In genomic region chr5:93149969-93150777, GRCm38 (mm10) we compare ENCODE assay signal across 8 mouse cellular contexts. TPM values are rescaled to one million over a fixed set of nuclear protein-coding genes. Genes with fewer than 3 reads are reported as not detected.
A peak's percentile ranks its signal among the peaks of the same experiment; 100 is the strongest.
DNase-seq lines count a peak whose midpoint lies in the region; ATAC-seq and TF ChIP-seq lines count a peak whose summit lies in the region.
"Had no signal": no experiment of that assay in that cellular context is flagged by ENCODE, and none has a peak within 500 bp of the region (broad histone marks: within the 10 kb centered on the region; RNA-seq: fewer than 3 reads in every experiment).

No protein-coding gene starts in this region.

- 36% methylated on average over 12 of the region's 12 CpGs for WGBS in liver, adult 2 months
- WGBS in liver, embryonic 11.5 days: 62% methylated on average over 12 of the region's 12 CpGs
- WGBS in heart, embryonic 16.5 days: 36% methylated on average over 12 of the region's 12 CpGs
- WGBS in macrophage (ENCODE audit: missing documents): 78% methylated on average over 12 of the region's 12 CpGs

- H3K9me3 ChIP-seq in liver, embryonic 11.5 days (ENCODE audit: control insufficient read depth, low read length): no peaks in the 10 kb centered on the region
- no peaks in the 10 kb centered on the region for H3K9me3 ChIP-seq in heart, embryonic 16.5 days (replicated peaks; ENCODE audit: control insufficient read depth, low read length)
- H3K9me3 ChIP-seq: embryonic facial prominence, embryonic 13.5 days had no signal

- no peak overlapping the region for H3K4me2 ChIP-seq in liver, embryonic 11.5 days
- peak overlapping the region; percentile 11 for H3K4me2 ChIP-seq in heart, embryonic 16.5 days (ENCODE audit: low read depth, low read length)
- H3K4me2 ChIP-seq: embryonic facial prominence, embryonic 13.5 days had no signal

- no peaks in the 10 kb centered on the region for H3K27me3 ChIP-seq in liver, adult 2 months (ENCODE audit: control insufficient read depth, insufficient read depth, low read length)
- H3K27me3 ChIP-seq in liver, embryonic 11.5 days (replicated peaks; ENCODE audit: control insufficient read depth, insufficient read depth, low read length): no peaks in the 10 kb centered on the region
- H3K27me3 ChIP-seq in heart, embryonic 16.5 days (ENCODE audit: control insufficient read depth, insufficient read depth, low read length): no peaks in the 10 kb centered on the region
- H3K27me3 ChIP-seq: embryonic facial prominence, embryonic 13.5 days had no signal

- H3K79me2 ChIP-seq in liver, adult 2 months (ENCODE audit: control insufficient read depth, insufficient read depth, low read length): no peaks in the 10 kb centered on the region
- H3K79me2 ChIP-seq in macrophage (ENCODE audit: inconsistent target): no peaks in the 10 kb centered on the region

- H3K4me1 ChIP-seq in liver, adult 2 months (ENCODE audit: control insufficient read depth, insufficient read depth, low read length): peaks cover 10% of the 10 kb centered on the region; the same call in 1 of the 2 replicates
- peaks cover 40% of the 10 kb centered on the region for H3K4me1 ChIP-seq in liver, embryonic 11.5 days (replicated peaks; ENCODE audit: control insufficient read depth, insufficient read depth, low read length)
- peaks cover 40% of the 10 kb centered on the region for H3K4me1 ChIP-seq in heart, embryonic 16.5 days (ENCODE audit: control insufficient read depth, insufficient read depth, low read length)

- no peak for ATAC-seq in liver, embryonic 11.5 days (replicated peaks; ENCODE audit: low FRiP score)
- no peak for ATAC-seq in heart, embryonic 16.5 days (replicated peaks; ENCODE audit: extremely low read depth, insufficient read depth, low FRiP score)

- DNase-seq in liver, adult 2 months (ENCODE audit: extremely low read depth, low read depth, low spot score): peak; percentile 82
- DNase-seq in liver, embryonic 11.5 days (ENCODE audit: low spot score): no peak
- DNase-seq in brain, adult 2 months (ENCODE audit: low read depth, low spot score): peak; percentile 51
- no peak for DNase-seq in layer of hippocampus, postnatal 10 days (ENCODE audit: low spot score in 2 of 2)
- DNase-seq in B cell, adult 2 months: no peak

- no peak for TF ChIP-seq POLR2A in liver, adult 2 months (IDR thresholded peaks at IDR 0.05; ENCODE audit: extremely low read depth, insufficient read depth, low read length)

- peak overlapping the region; percentile 62 for H3K27ac ChIP-seq in liver, adult 2 months (replicated peaks; ENCODE audit: insufficient read depth, low read depth, low read length)
- H3K27ac ChIP-seq in liver, embryonic 11.5 days (ENCODE audit: low read depth, low read length): no peak overlapping the region
- H3K27ac ChIP-seq in heart, embryonic 16.5 days (ENCODE audit: low read length): peak overlapping the region; percentile 60
- H3K27ac ChIP-seq in macrophage: peak overlapping the region; percentile 15

- no peaks in the 10 kb centered on the region; the same call in 1 of the 2 replicates for H3K36me3 ChIP-seq in liver, adult 2 months (ENCODE audit: control insufficient read depth, insufficient read depth, low read length)
- peaks cover 5% of the 10 kb centered on the region for H3K36me3 ChIP-seq in liver, embryonic 11.5 days (ENCODE audit: control insufficient read depth, insufficient read depth, low read length)
- H3K36me3 ChIP-seq in heart, embryonic 16.5 days (ENCODE audit: control insufficient read depth, insufficient read depth): peaks cover 10% of the 10 kb centered on the region; the same call in 1 of the 2 replicates
- H3K36me3 ChIP-seq in macrophage (ENCODE audit: inconsistent target): no peaks in the 10 kb centered on the region

- no peak for TF ChIP-seq CTCF in liver, adult 2 months (IDR thresholded peaks at IDR 0.05; ENCODE audit: low read depth, low read length)

- H3K4me3 ChIP-seq in liver, adult 2 months (ENCODE audit: insufficient read depth, low read depth, low read length): no peak overlapping the region
- no peak overlapping the region for H3K4me3 ChIP-seq in liver, embryonic 11.5 days (ENCODE audit: low read depth, low read length)
- no peak overlapping the region for H3K4me3 ChIP-seq in heart, embryonic 16.5 days (ENCODE audit: low read length)
- no peak overlapping the region for H3K4me3 ChIP-seq in macrophage (ENCODE audit: inconsistent target)
- H3K4me3 ChIP-seq: embryonic facial prominence, embryonic 13.5 days had no signal

- 0 out of 2 replicates have a peak overlapping the region, but pooled peaks have one; percentile 8 for H3K9ac ChIP-seq in liver, adult 2 months (ENCODE audit: low read depth, low read length)
- H3K9ac ChIP-seq in liver, embryonic 11.5 days (ENCODE audit: low read depth, low read length): no peak overlapping the region
- peak overlapping the region; percentile 36; the same call in 1 of the 2 replicates for H3K9ac ChIP-seq in heart, embryonic 16.5 days (ENCODE audit: low read length)
- H3K9ac ChIP-seq: embryonic facial prominence, embryonic 13.5 days had no signal

RNA-seq across cellular contexts. Expression of gene Ccni, which starts 56.1 kb away (rescaled TPM):
- total RNA-seq in liver, adult 2 months (2014; rRNA removed): 68.0 and 77.9 TPM in 2 replicates
- polyA plus RNA-seq in liver, adult 2 months (2012; rRNA removed): 56.4 and 70.4 TPM in 2 replicates
- 67.8 and 69.4 TPM in 2 replicates for polyA plus RNA-seq in liver, embryonic 11.5 days (2014; fragmentation: Nextera tagmentation; extraction: Ambion mirVana)
- 79.2 and 84.1 TPM in 2 replicates for polyA plus RNA-seq in heart, embryonic 16.5 days (2015; fragmentation: Nextera tagmentation; extraction: Ambion mirVana)
- total RNA-seq in macrophage (2018; cell fraction: chromatin; rRNA removed): 10 to 100 TPM; 22.9 to 71.5 (median 44.0) TPM
- 100 to 1,000 TPM in 25 of 26 experiments, 10 to 100 TPM in 1; 92.7 to 174 (median 124) TPM for total RNA-seq in macrophage (2018; cell fraction: cytosol; rRNA removed)
- total RNA-seq in macrophage (2018; cell fraction: nucleus; rRNA removed): 10 to 100 TPM; 42.4 to 80.2 (median 60.2) TPM
- 104 to 136 TPM (median 120 TPM) in 3 replicates for polyA plus RNA-seq in macrophage (2018)
- 100 to 1,000 TPM; 358 to 363 TPM for total RNA-seq in layer of hippocampus, postnatal 10 days (2021)

RNA-seq across cellular contexts. Expression of gene 2010109A12Rik, which starts 56.1 kb away (rescaled TPM):
- total RNA-seq in liver, adult 2 months (2014; rRNA removed): 0.13 and 0.28 TPM in 2 replicates
- polyA plus RNA-seq in liver, adult 2 months (2012; rRNA removed): not detected in 2 replicates
- polyA plus RNA-seq in liver, embryonic 11.5 days (2014; fragmentation: Nextera tagmentation; extraction: Ambion mirVana): 1.4 and 2.2 TPM in 2 replicates
- 1.4 and 2.0 TPM in 2 replicates for polyA plus RNA-seq in heart, embryonic 16.5 days (2015; fragmentation: Nextera tagmentation; extraction: Ambion mirVana)
- 1 to 10 TPM in 20 of 26 experiments, under 1 TPM in 1, not detected in 5; 0.75 to 4.9 (median 2.2) TPM for total RNA-seq in macrophage (2018; cell fraction: chromatin; rRNA removed)
- total RNA-seq in macrophage (2018; cell fraction: cytosol; rRNA removed): under 1 TPM in 5 of 26 experiments, not detected in 21; 0.17 to 0.69 (median 0.29) TPM
- 10 to 100 TPM in 1 of 26 experiments, 1 to 10 TPM in 19, under 1 TPM in 6; 0.61 to 29.4 (median 1.8) TPM for total RNA-seq in macrophage (2018; cell fraction: nucleus; rRNA removed)
- polyA plus RNA-seq in macrophage (2018): not detected in 3 replicates
- total RNA-seq in layer of hippocampus, postnatal 10 days (2021): 1 to 10 TPM in 1 of 2 experiments, under 1 TPM in 1; 0.87 to 1.1 TPM

RNA-seq across cellular contexts. Expression of gene Sept11, which starts 56.9 kb away (rescaled TPM):
- total RNA-seq in liver, adult 2 months (2014; rRNA removed): 7.1 and 10.7 TPM in 2 replicates
- 7.3 and 9.2 TPM in 2 replicates for polyA plus RNA-seq in liver, adult 2 months (2012; rRNA removed)
- polyA plus RNA-seq in liver, embryonic 11.5 days (2014; fragmentation: Nextera tagmentation; extraction: Ambion mirVana): 89.0 and 95.1 TPM in 2 replicates
- 89.7 and 92.8 TPM in 2 replicates for polyA plus RNA-seq in heart, embryonic 16.5 days (2015; fragmentation: Nextera tagmentation; extraction: Ambion mirVana)
- 100 to 1,000 TPM in 10 of 26 experiments, 10 to 100 TPM in 16; 32.5 to 702 (median 72.5) TPM for total RNA-seq in macrophage (2018; cell fraction: chromatin; rRNA removed)
- 100 to 1,000 TPM in 1 of 26 experiments, 10 to 100 TPM in 25; 16.7 to 123 (median 31.1) TPM for total RNA-seq in macrophage (2018; cell fraction: cytosol; rRNA removed)
- 100 to 1,000 TPM in 8 of 26 experiments, 10 to 100 TPM in 18; 30.8 to 594 (median 77.0) TPM for total RNA-seq in macrophage (2018; cell fraction: nucleus; rRNA removed)
- polyA plus RNA-seq in macrophage (2018): 17.4 to 33.9 TPM (median 33.0 TPM) in 3 replicates
- 100 to 1,000 TPM; 147 to 157 TPM for total RNA-seq in layer of hippocampus, postnatal 10 days (2021)

Comparison
In these comparisons a context has a peak if more than half of its experiments do, and no peak if none do; other contexts are left out.
1. DNase-seq: peak in liver, adult 2 months (single experiment) and brain, adult 2 months (single experiment); none in liver, embryonic 11.5 days (single experiment), layer of hippocampus, postnatal 10 days (0 of 2) and B cell, adult 2 months (0 of 2).